Mouse (Mus musculus) intestine, embryonic 15.5 days (tissue): ENCODE data around the gene Pax7. TPM values are rescaled to one million over a fixed set of nuclear protein-coding genes. Genes with fewer than 3 reads are reported as not detected.

Source experiments
- ATAC-seq: fragments of 200-750 bp; cut with Nextera tagmentation; 2 replicates; pipeline ENCODE4 v1.8.0; 2017; ENCODE audit warnings: moderate TSS enrichment, moderate library complexity
- H3K27ac ChIP-seq: fragments of 300-500 bp; sonication (generic); 2 replicates; pipeline ENCODE4 v1.5.1; 2015; ENCODE audit warnings: mild to moderate bottlenecking, inconsistent platforms
- H3K27me3 ChIP-seq: fragments of 300-500 bp; sonication (generic); replicated peaks from 2 replicates; pipeline ENCODE4 v1.6.1; 2015; ENCODE audit warnings: inconsistent platforms
- H3K36me3 ChIP-seq: fragments of 300-500 bp; sonication (generic); 2 replicates; pipeline ENCODE4 v1.6.1; 2015; ENCODE audit warnings: inconsistent platforms
- H3K4me1 ChIP-seq: fragments of 300-500 bp; sonication (generic); replicated peaks from 2 replicates; pipeline ENCODE4 v1.6.1; 2015; ENCODE audit warnings: inconsistent platforms
- H3K4me2 ChIP-seq: fragments of 300-500 bp; sonication (generic); replicated peaks from 2 replicates; pipeline ENCODE4 v1.6.1; 2015; ENCODE audit warnings: mild to moderate bottlenecking, inconsistent platforms
- H3K4me3 ChIP-seq: fragments of 300-500 bp; sonication (generic); replicated peaks from 2 replicates; pipeline ENCODE4 v1.5.1; 2015; ENCODE audit warnings: inconsistent platforms
- H3K9ac ChIP-seq: fragments of 300-500 bp; sonication (generic); 2 replicates; pipeline ENCODE4 v1.6.1; 2015; ENCODE audit warnings: inconsistent platforms
- H3K9me3 ChIP-seq: fragments of 300-500 bp; sonication (generic); 2 replicates; pipeline ENCODE4 v1.6.1; 2016; ENCODE audit warnings: inconsistent platforms
- WGBS: fragments of 180-500 bp; shearing (Covaris S2); methylation state at CpG from one replicate; pipeline ENCODE4 v1.1.7; 2015; 5-methylcytosine and 5-hydroxymethylcytosine counted together
- polyA plus RNA-seq: library from polyadenylated mRNA; unstranded; fragments of >200 nt; fragmentation: Nextera tagmentation; extraction: Ambion mirVana; gene quantifications from 2 replicates; pipeline ENCODE4 v1.2.1, GENCODE M21; 2015

The Pax7 gene
- polyA plus RNA-seq: not detected in 2 replicates

GRCm38 (mm10) chr4:139833036-139833634, at the start of gene Pax7:
Pax7 (minus strand) TSS chr4:139833528.
- no peak for ATAC-seq
- H3K36me3 ChIP-seq: no peaks in the 10 kb centered on the region
- H3K9ac ChIP-seq: no peak within 1 kb of the TSS
- no peak within 1 kb of the TSS for H3K27ac ChIP-seq
- H3K4me3 ChIP-seq: 0 out of 2 replicates have a peak within 1 kb of the TSS, but pooled peaks have one; percentile 1
- WGBS: under 1% methylated on average over 36 of the region's 41 CpGs
- peak within 1 kb of the TSS; percentile 19; the same call in 1 of the 2 replicates for H3K4me2 ChIP-seq
- peaks cover 99% of the 10 kb centered on the region for H3K27me3 ChIP-seq
- H3K4me1 ChIP-seq: 0 out of 2 replicates have a peak, but pooled peaks cover 4% of the 10 kb centered on the region
- H3K9me3 ChIP-seq: no peaks in the 10 kb centered on the region

- Histone ChIP-seq H3K9me3 (no peaks in the 10 kb centered on the region), H3K27me3 (no peaks in the 10 kb centered on the region), H3K9ac (no peak overlapping the region), H3K4me1 (no peaks in the 10 kb centered on the region), H3K4me3 (no peak overlapping the region), H3K27ac (no peak overlapping the region), H3K4me2 (no peak overlapping the region), H3K36me3 (no peaks in the 10 kb centered on the region)
- ATAC-seq: no peak
Observed at GRCm38 (mm10) chr4:139881796-139882195, 48.5 kb upstream of the Pax7 start.

- no peaks in the 10 kb centered on the region for H3K36me3 ChIP-seq
- H3K27ac ChIP-seq: no peak overlapping the region
Observed at GRCm38 (mm10) chr4:139879324-139879723, 46.0 kb upstream of the Pax7 start.

GRCm38 (mm10) chr4:139878443-139878842, 45.1 kb upstream of the Pax7 start:
- H3K4me1 ChIP-seq: no peaks in the 10 kb centered on the region
- H3K36me3 ChIP-seq: no peaks in the 10 kb centered on the region
- no peak overlapping the region for H3K27ac ChIP-seq
- 68% methylated on average over 4 of the region's 4 CpGs for WGBS
- no peak overlapping the region for H3K4me2 ChIP-seq
- no peak overlapping the region for H3K9ac ChIP-seq
- ATAC-seq: no peak
- H3K9me3 ChIP-seq: no peaks in the 10 kb centered on the region
- no peaks in the 10 kb centered on the region for H3K27me3 ChIP-seq
- no peak overlapping the region for H3K4me3 ChIP-seq

More at GRCm38 (mm10) chr4:139879324-139879723, 46.0 kb upstream of the Pax7 start:
- no peak overlapping the region for H3K9ac ChIP-seq
- WGBS: 68% methylated on average over 7 of the region's 7 CpGs
- H3K4me3 ChIP-seq: no peak overlapping the region
- no peaks in the 10 kb centered on the region for H3K9me3 ChIP-seq
- no peak for ATAC-seq
- H3K27me3 ChIP-seq: no peaks in the 10 kb centered on the region
- H3K4me1 ChIP-seq: no peaks in the 10 kb centered on the region
- no peak overlapping the region for H3K4me2 ChIP-seq

GRCm38 (mm10) chr4:139877269-139877668, 43.9 kb upstream of the Pax7 start:
- H3K27ac ChIP-seq: no peak overlapping the region
- no peak overlapping the region for H3K9ac ChIP-seq
- no peaks in the 10 kb centered on the region for H3K4me1 ChIP-seq
- no peaks in the 10 kb centered on the region for H3K27me3 ChIP-seq
- ATAC-seq: 0 out of 2 replicates have a peak, but pooled peaks have one; percentile 47
- H3K4me3 ChIP-seq: no peak overlapping the region
- H3K9me3 ChIP-seq: no peaks in the 10 kb centered on the region
- WGBS: 4% methylated on average over 4 of the region's 4 CpGs
- no peaks in the 10 kb centered on the region for H3K36me3 ChIP-seq
- no peak overlapping the region for H3K4me2 ChIP-seq

GRCm38 (mm10) chr4:139872595-139872994, 39.3 kb upstream of the Pax7 start:
- Histone ChIP-seq H3K9me3 (no peaks in the 10 kb centered on the region), H3K27me3 (no peaks in the 10 kb centered on the region; the same call in 1 of the 2 replicates), H3K4me2 (no peak overlapping the region), H3K27ac (no peak overlapping the region), H3K4me1 (no peaks in the 10 kb centered on the region), H3K9ac (no peak overlapping the region), H3K36me3 (no peaks in the 10 kb centered on the region), H3K4me3 (no peak overlapping the region)
- WGBS: 0% methylated on average over 3 of the region's 3 CpGs
- no peak for ATAC-seq

- no peak overlapping the region for H3K27ac ChIP-seq
- no peak overlapping the region for H3K9ac ChIP-seq
- no peaks in the 10 kb centered on the region for H3K9me3 ChIP-seq
- WGBS: 20% methylated on average over 12 of the region's 12 CpGs
- no peaks in the 10 kb centered on the region; the same call in 1 of the 2 replicates for H3K27me3 ChIP-seq
- no peaks in the 10 kb centered on the region for H3K4me1 ChIP-seq
- H3K4me3 ChIP-seq: no peak overlapping the region
- no peak overlapping the region for H3K4me2 ChIP-seq
- H3K36me3 ChIP-seq: no peaks in the 10 kb centered on the region
- ATAC-seq: no peak
Observed at GRCm38 (mm10) chr4:139871699-139872098, 38.4 kb upstream of the Pax7 start.

GRCm38 (mm10) chr4:139863218-139863617, 29.9 kb upstream of the Pax7 start:
- Histone ChIP-seq H3K4me3 (no peak overlapping the region), H3K4me2 (no peak overlapping the region), H3K9ac (no peak overlapping the region), H3K4me1 (no peaks in the 10 kb centered on the region), H3K9me3 (no peaks in the 10 kb centered on the region), H3K27ac (no peak overlapping the region), H3K27me3 (peaks cover 6% of the 10 kb centered on the region), H3K36me3 (no peaks in the 10 kb centered on the region)
- 67% methylated on average over 1 of the region's 1 CpGs for WGBS
- ATAC-seq: no peak

GRCm38 (mm10) chr4:139858635-139859176, 25.4 kb upstream of the Pax7 start:
- Histone ChIP-seq H3K9me3 (no peaks in the 10 kb centered on the region), H3K4me2 (no peak overlapping the region), H3K9ac (no peak overlapping the region), H3K4me3 (no peak overlapping the region), H3K27me3 (peaks cover 28% of the 10 kb centered on the region), H3K4me1 (no peaks in the 10 kb centered on the region), H3K27ac (no peak overlapping the region), H3K36me3 (no peaks in the 10 kb centered on the region)
- peak; percentile 53; the same call in 1 of the 2 replicates for ATAC-seq
- WGBS: 2% methylated on average over 13 of the region's 13 CpGs

- H3K9me3 ChIP-seq: no peaks in the 10 kb centered on the region
- H3K9ac ChIP-seq: no peak overlapping the region
- H3K27ac ChIP-seq: no peak overlapping the region
- ATAC-seq: no peak
- no peak overlapping the region for H3K4me2 ChIP-seq
- 0 out of 2 replicates have a peak, but pooled peaks cover 3% of the 10 kb centered on the region for H3K4me1 ChIP-seq
- H3K4me3 ChIP-seq: no peak overlapping the region
- peaks cover 69% of the 10 kb centered on the region for H3K27me3 ChIP-seq
- 3% methylated on average over 25 of the region's 25 CpGs for WGBS
- no peaks in the 10 kb centered on the region for H3K36me3 ChIP-seq
Observed at GRCm38 (mm10) chr4:139852219-139853035, 19.1 kb upstream of the Pax7 start.

GRCm38 (mm10) chr4:139851387-139851786, 18.1 kb upstream of the Pax7 start:
- peaks cover 72% of the 10 kb centered on the region for H3K27me3 ChIP-seq
- H3K4me2 ChIP-seq: no peak overlapping the region
- H3K4me3 ChIP-seq: no peak overlapping the region
- H3K9me3 ChIP-seq: no peaks in the 10 kb centered on the region
- WGBS: 17% methylated on average over 15 of the region's 15 CpGs
- H3K36me3 ChIP-seq: no peaks in the 10 kb centered on the region
- 0 out of 2 replicates have a peak, but pooled peaks cover 3% of the 10 kb centered on the region for H3K4me1 ChIP-seq
- no peak for ATAC-seq
- H3K27ac ChIP-seq: no peak overlapping the region
- H3K9ac ChIP-seq: no peak overlapping the region

- H3K27me3 ChIP-seq: peaks cover 73% of the 10 kb centered on the region
Observed at GRCm38 (mm10) chr4:139850547-139851170, 17.3 kb upstream of the Pax7 start.

More at GRCm38 (mm10) chr4:139850547-139851170, 17.3 kb upstream of the Pax7 start:
- no peak overlapping the region for H3K27ac ChIP-seq
- 12% methylated on average over 8 of the region's 8 CpGs for WGBS
- no peak overlapping the region for H3K4me2 ChIP-seq
- no peak overlapping the region for H3K9ac ChIP-seq
- H3K4me1 ChIP-seq: 0 out of 2 replicates have a peak, but pooled peaks cover 3% of the 10 kb centered on the region
- H3K36me3 ChIP-seq: no peaks in the 10 kb centered on the region
- H3K4me3 ChIP-seq: no peak overlapping the region
- ATAC-seq: no peak
- H3K9me3 ChIP-seq: no peaks in the 10 kb centered on the region
